Mouse (Mus musculus): ENCODE measurements around the gene Tmem151a. TPM values are rescaled to one million over a fixed set of nuclear protein-coding genes. Genes with fewer than 3 reads are reported as not detected.
A peak's percentile ranks its signal among the peaks of the same experiment; 100 is the strongest.

Gene Tmem151a
- polyA plus RNA-seq, 1 experiment from 2014 or later = 1.8 TPM

- peak overlapping the region; percentile 64 for H3K27ac ChIP-seq
- no peak for DNase-seq (ENCODE audit: low spot score)
- WGBS = 22% methylated on average over 16 of the region's 16 CpGs
- H3K4me1 ChIP-seq (replicated peaks) = peaks cover 63% of the 10 kb centered on the region
- H3K9me3 ChIP-seq = no peaks in the 10 kb centered on the region
- peaks cover 36% of the 10 kb centered on the region for H3K27me3 ChIP-seq (ENCODE audit: insufficient read depth, poor library complexity, severe bottlenecking)
- H3K36me3 ChIP-seq = no peaks in the 10 kb centered on the region
- no peak overlapping the region for H3K4me3 ChIP-seq
Observed at GRCm38 (mm10) chr19:5057876-5058775, 27.2 kb downstream of the Tmem151a start.

- DNase-seq (ENCODE audit: low spot score) = peak; percentile 76
- H3K4me3 ChIP-seq = peak overlapping the region; percentile 20; the same call in 1 of the 2 replicates
- no peaks in the 10 kb centered on the region for H3K36me3 ChIP-seq
- no peaks in the 10 kb centered on the region for H3K9me3 ChIP-seq
- 13% methylated on average over 6 of the region's 6 CpGs for WGBS
- peaks cover 55% of the 10 kb centered on the region for H3K27me3 ChIP-seq (ENCODE audit: insufficient read depth, poor library complexity, severe bottlenecking)
- peak overlapping the region; percentile 62 for H3K27ac ChIP-seq
- peaks cover 69% of the 10 kb centered on the region for H3K4me1 ChIP-seq (replicated peaks)
Observed at GRCm38 (mm10) chr19:5056251-5056650, 29.1 kb downstream of the Tmem151a start.

GRCm38 (mm10) chr19:5053909-5054308 lies 31.4 kb downstream of the Tmem151a start:
- peak; percentile 72 for DNase-seq (ENCODE audit: low spot score)
- H3K36me3 ChIP-seq = peaks cover 10% of the 10 kb centered on the region
- H3K4me1 ChIP-seq (replicated peaks) = peaks cover 68% of the 10 kb centered on the region
- no peaks in the 10 kb centered on the region for H3K9me3 ChIP-seq
- H3K27ac ChIP-seq = no peak overlapping the region
- peaks cover 74% of the 10 kb centered on the region for H3K27me3 ChIP-seq (ENCODE audit: insufficient read depth, poor library complexity, severe bottlenecking)
- no peak overlapping the region for H3K4me3 ChIP-seq
- WGBS = 18% methylated on average over 9 of the region's 9 CpGs

GRCm38 (mm10) chr19:5052853-5053252 lies 32.5 kb downstream of the Tmem151a start:
- no peak for DNase-seq (ENCODE audit: low spot score)
- H3K4me3 ChIP-seq = peak overlapping the region; percentile 16; the same call in 1 of the 2 replicates
- no peaks in the 10 kb centered on the region for H3K9me3 ChIP-seq
- peaks cover 62% of the 10 kb centered on the region for H3K4me1 ChIP-seq (replicated peaks)
- 57% methylated on average over 17 of the region's 17 CpGs for WGBS
- H3K27ac ChIP-seq = no peak overlapping the region
- H3K36me3 ChIP-seq = peaks cover 20% of the 10 kb centered on the region
- peaks cover 67% of the 10 kb centered on the region for H3K27me3 ChIP-seq (ENCODE audit: insufficient read depth, poor library complexity, severe bottlenecking)

GRCm38 (mm10) chr19:5052166-5052822 lies 33.0 kb downstream of the Tmem151a start:
- peaks cover 60% of the 10 kb centered on the region for H3K4me1 ChIP-seq (replicated peaks)
- no peak for DNase-seq (ENCODE audit: low spot score)
- H3K36me3 ChIP-seq = peaks cover 26% of the 10 kb centered on the region
- peaks cover 62% of the 10 kb centered on the region for H3K27me3 ChIP-seq (ENCODE audit: insufficient read depth, poor library complexity, severe bottlenecking)
- peak overlapping the region; percentile 16; the same call in 1 of the 2 replicates for H3K4me3 ChIP-seq
- no peaks in the 10 kb centered on the region for H3K9me3 ChIP-seq
- peak overlapping the region; percentile 16; the same call in 1 of the 2 replicates for H3K27ac ChIP-seq
- 29% methylated on average over 25 of the region's 25 CpGs for WGBS

GRCm38 (mm10) chr19:5051515-5051914 lies 33.8 kb downstream of the Tmem151a start:
- peaks cover 53% of the 10 kb centered on the region for H3K4me1 ChIP-seq (replicated peaks)
- DNase-seq (ENCODE audit: low spot score) = no peak
- peaks cover 34% of the 10 kb centered on the region for H3K36me3 ChIP-seq
- peak overlapping the region; percentile 38 for H3K4me3 ChIP-seq
- H3K9me3 ChIP-seq = no peaks in the 10 kb centered on the region
- H3K27ac ChIP-seq = peak overlapping the region; percentile 41; the same call in 1 of the 2 replicates
- 42% methylated on average over 3 of the region's 3 CpGs for WGBS
- H3K27me3 ChIP-seq (ENCODE audit: insufficient read depth, poor library complexity, severe bottlenecking) = peaks cover 62% of the 10 kb centered on the region

- H3K27me3 ChIP-seq (ENCODE audit: insufficient read depth, poor library complexity, severe bottlenecking) = peaks cover 62% of the 10 kb centered on the region
- peaks cover 38% of the 10 kb centered on the region for H3K36me3 ChIP-seq
- 8% methylated on average over 17 of the region's 17 CpGs for WGBS
- DNase-seq (ENCODE audit: low spot score) = no peak
- peak overlapping the region; percentile 41; the same call in 1 of the 2 replicates for H3K27ac ChIP-seq
- H3K9me3 ChIP-seq = no peaks in the 10 kb centered on the region
- H3K4me1 ChIP-seq (replicated peaks) = peaks cover 48% of the 10 kb centered on the region
- peak overlapping the region; percentile 38 for H3K4me3 ChIP-seq
Observed at GRCm38 (mm10) chr19:5051031-5051430, 34.3 kb downstream of the Tmem151a start.

GRCm38 (mm10) chr19:5050047-5050905 lies 35.1 kb downstream of the Tmem151a start, which contains the start of gene Rin1:
Rin1 (plus strand) TSS chr19:5050481.
- H3K9me3 ChIP-seq = no peaks in the 10 kb centered on the region
- peak within 1 kb of the TSS; percentile 41 for H3K27ac ChIP-seq
- WGBS = 18% methylated on average over 14 of the region's 14 CpGs
- H3K4me1 ChIP-seq (replicated peaks) = peaks cover 48% of the 10 kb centered on the region
- DNase-seq (ENCODE audit: low spot score) = peak; percentile 62
- peak within 1 kb of the TSS; percentile 38 for H3K4me3 ChIP-seq
- H3K27me3 ChIP-seq (ENCODE audit: insufficient read depth, poor library complexity, severe bottlenecking) = peaks cover 62% of the 10 kb centered on the region
- peaks cover 46% of the 10 kb centered on the region for H3K36me3 ChIP-seq

- WGBS = 77% methylated on average over 6 of the region's 6 CpGs
- Histone ChIP-seq H3K4me1 (replicated peaks) (peaks cover 48% of the 10 kb centered on the region), H3K9me3 (no peaks in the 10 kb centered on the region), H3K27ac (no peak overlapping the region; the same call in 1 of the 2 replicates), H3K27me3 (ENCODE audit: insufficient read depth, poor library complexity, severe bottlenecking) (peaks cover 53% of the 10 kb centered on the region), H3K36me3 (peaks cover 53% of the 10 kb centered on the region), H3K4me3 (0 out of 2 replicates have a peak overlapping the region, but pooled peaks have one; percentile 4)
- DNase-seq (ENCODE audit: low spot score) = no peak
Observed at GRCm38 (mm10) chr19:5049325-5049724, 36.0 kb downstream of the Tmem151a start.

GRCm38 (mm10) chr19:5048138-5049056 lies 36.9 kb downstream of the Tmem151a start:
- no peak overlapping the region for H3K27ac ChIP-seq

GRCm38 (mm10) chr19:5045531-5045930 lies 39.8 kb downstream of the Tmem151a start:
- Histone ChIP-seq H3K4me3 (no peak overlapping the region), H3K27ac (no peak overlapping the region), H3K27me3 (ENCODE audit: insufficient read depth, poor library complexity, severe bottlenecking) (peaks cover 15% of the 10 kb centered on the region), H3K9me3 (no peaks in the 10 kb centered on the region), H3K4me1 (replicated peaks) (peaks cover 41% of the 10 kb centered on the region), H3K36me3 (peaks cover 72% of the 10 kb centered on the region)
- WGBS = 86% methylated on average over 4 of the region's 4 CpGs
- DNase-seq (ENCODE audit: low spot score) = no peak

More at GRCm38 (mm10) chr19:5048138-5049056, 36.9 kb downstream of the Tmem151a start:
- no peaks in the 10 kb centered on the region for H3K9me3 ChIP-seq
- H3K36me3 ChIP-seq = peaks cover 62% of the 10 kb centered on the region
- peaks cover 44% of the 10 kb centered on the region for H3K4me1 ChIP-seq (replicated peaks)
- DNase-seq (ENCODE audit: low spot score) = no peak
- no peak overlapping the region for H3K4me3 ChIP-seq
- peaks cover 44% of the 10 kb centered on the region for H3K27me3 ChIP-seq (ENCODE audit: insufficient read depth, poor library complexity, severe bottlenecking)
- 86% methylated on average over 14 of the region's 14 CpGs for WGBS

All from hindbrain, embryonic 10.5 days (tissue).